Mouse (Mus musculus) subcutaneous adipose tissue, adult 2 months (tissue): ENCODE results near the gene Gm10471. TPM values are rescaled to one million over a fixed set of nuclear protein-coding genes. Genes with fewer than 3 reads are reported as not detected.

Experiments used
- polyA plus RNA-seq: library from polyadenylated mRNA; depleted of rRNA; stranded (reverse); fragments of >200 nt; gene quantifications from 2 replicates; pipeline ENCODE4 v1.2.3, GENCODE M21; 2012; ENCODE audit warnings: low replicate concordance; rRNA removed

Gm10471 gene
- not detected in 2 replicates for polyA plus RNA-seq

GRCm38 (mm10) chr5:26089191-26089590 lies at the start of gene Gm10471:
TSS of gene Gm10471 (minus strand) at chr5:26089291.

GRCm38 (mm10) chr5:26121321-26121720 lies 32.2 kb upstream of the Gm10471 start, which contains the start of gene Gm10220:
TSS of gene Gm10220 (minus strand) at chr5:26121421.

GRCm38 (mm10) chr5:26105262-26105661 lies 16.2 kb upstream of the Gm10471 start, which contains the start of gene 5031410I06Rik:
TSS of gene 5031410I06Rik (minus strand) at chr5:26105362.

GRCm38 (mm10) chr5:26058481-26058880 lies 30.6 kb downstream of the Gm10471 start, which contains the start of gene Gm7347:
TSS of gene Gm7347 (minus strand) at chr5:26058581.

GRCm38 (mm10) chr5:26039458-26039857 lies 49.6 kb downstream of the Gm10471 start, which contains the start of gene Speer4a:
TSS of gene Speer4a (minus strand) at chr5:26039558.

Other genes with a start within 250 kb of the Gm10471 start
- not detected in 2 replicates for gene Gm21663, start 146.9 kb downstream of the Gm10471 start, polyA plus RNA-seq
- gene Gm21671, start 134.9 kb downstream of the Gm10471 start, polyA plus RNA-seq = not detected in 2 replicates
- not detected in 2 replicates for gene Gm21680, start 116.6 kb downstream of the Gm10471 start, polyA plus RNA-seq
- not detected in 2 replicates for gene Gm21698, start 100.6 kb downstream of the Gm10471 start, polyA plus RNA-seq
- not detected in 2 replicates for gene Gm1979, start 84.5 kb downstream of the Gm10471 start, polyA plus RNA-seq
- gene Gm5862, start 66.4 kb downstream of the Gm10471 start, polyA plus RNA-seq = not detected in 2 replicates
- not detected in 2 replicates for gene Speer4a, start 49.7 kb downstream of the Gm10471 start, polyA plus RNA-seq
- not detected in 2 replicates for gene Gm7347, start 30.7 kb downstream of the Gm10471 start, polyA plus RNA-seq
- not detected in 2 replicates for gene 5031410I06Rik, start 16.1 kb upstream of the Gm10471 start, polyA plus RNA-seq
- gene Gm10220, start 32.1 kb upstream of the Gm10471 start, polyA plus RNA-seq = not detected in 2 replicates
- gene Gm7361, start 168.4 kb upstream of the Gm10471 start, polyA plus RNA-seq = 0.04 TPM in 1 of 2 replicates, not detected in the other